Mouse (Mus musculus): ENCODE data around the gene Ccdc155. TPM values are rescaled to one million over a fixed set of nuclear protein-coding genes. Genes with fewer than 3 reads are reported as not detected.
A peak's percentile ranks its signal among the peaks of the same experiment; 100 is the strongest.

Gene Ccdc155
- polyA plus RNA-seq, 1 experiment from 2014 or later, result 0.43 TPM

DNA sequence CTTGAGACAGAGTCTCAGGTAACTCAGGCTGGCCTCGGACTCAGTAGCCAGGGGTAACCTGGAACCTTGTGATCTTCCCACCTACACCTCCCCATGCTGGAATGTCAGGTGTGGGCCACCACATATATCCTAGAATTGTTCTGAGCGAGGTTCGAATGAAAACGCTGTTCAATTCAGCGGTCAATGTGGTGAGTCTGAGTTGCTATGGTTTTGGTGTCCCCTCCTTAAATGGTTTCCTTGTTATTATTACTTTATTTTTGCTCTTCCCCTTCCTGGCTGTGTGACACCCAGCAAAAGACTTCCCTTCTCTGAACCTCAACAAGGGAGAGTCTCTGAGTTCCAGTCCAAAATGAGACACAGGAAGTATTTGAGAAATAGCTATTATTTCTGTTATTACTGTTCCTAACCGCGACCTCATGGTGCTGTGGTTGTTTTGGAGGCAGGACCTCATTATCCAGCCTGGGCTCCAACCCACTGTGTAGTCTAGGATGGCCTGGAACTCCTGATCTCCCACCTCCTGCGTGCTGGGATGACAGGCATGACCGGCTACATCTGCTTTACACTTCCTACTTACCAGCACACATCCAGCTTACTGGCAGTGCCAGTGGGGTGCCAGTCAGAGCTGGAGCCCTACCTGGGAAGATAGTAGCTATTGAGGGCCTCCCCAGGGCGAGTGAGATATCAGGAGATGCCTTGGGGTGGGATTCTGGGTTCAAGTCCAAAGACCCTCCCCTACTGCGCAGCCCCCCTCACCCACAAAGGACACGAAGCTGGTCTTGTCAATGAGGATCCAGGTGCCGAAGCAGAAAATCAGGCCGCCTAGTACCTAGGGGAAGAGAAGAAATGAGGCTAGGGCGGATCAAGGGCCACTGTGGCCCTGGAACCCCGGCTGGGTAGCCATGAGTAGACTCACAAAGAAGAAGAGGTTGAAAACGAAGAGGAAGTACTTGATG lies 33.3 kb upstream of the Ccdc155 start:
- WGBS, result 75% methylated on average over 17 of the region's 17 CpGs
- Histone ChIP-seq H3K4me3 (ENCODE audit: low read depth, low read length) (no peak overlapping the region), H3K4me1 (ENCODE audit: control insufficient read depth, insufficient read depth, low read length) (peaks cover 22% of the 10 kb centered on the region), H3K27me3 (replicated peaks; ENCODE audit: control insufficient read depth, insufficient read depth, low read length) (0 out of 2 replicates have a peak, but pooled peaks cover 12% of the 10 kb centered on the region), H3K4me2 (ENCODE audit: low read length) (no peak overlapping the region), H3K9ac (ENCODE audit: low read length) (no peak overlapping the region), H3K27ac (ENCODE audit: low read depth, low read length) (no peak overlapping the region), H3K36me3 (ENCODE audit: control insufficient read depth, insufficient read depth, low read length) (peaks cover 5% of the 10 kb centered on the region), H3K9me3 (replicated peaks; ENCODE audit: control insufficient read depth, low read length) (no peaks in the 10 kb centered on the region)
- DNase-seq (ENCODE audit: low spot score) (no peak), ATAC-seq (no peak)

- Histone ChIP-seq H3K9ac (ENCODE audit: low read length) (0 out of 2 replicates have a peak overlapping the region, but pooled peaks have one; percentile 36), H3K4me3 (ENCODE audit: low read depth, low read length) (0 out of 2 replicates have a peak overlapping the region, but pooled peaks have one; percentile 8), H3K27ac (ENCODE audit: low read depth, low read length) (0 out of 2 replicates have a peak overlapping the region, but pooled peaks have one; percentile 15), H3K9me3 (replicated peaks; ENCODE audit: control insufficient read depth, low read length) (no peaks in the 10 kb centered on the region), H3K27me3 (replicated peaks; ENCODE audit: control insufficient read depth, insufficient read depth, low read length) (0 out of 2 replicates have a peak, but pooled peaks cover 12% of the 10 kb centered on the region), H3K4me1 (ENCODE audit: control insufficient read depth, insufficient read depth, low read length) (peaks cover 17% of the 10 kb centered on the region), H3K36me3 (ENCODE audit: control insufficient read depth, insufficient read depth, low read length) (peaks cover 27% of the 10 kb centered on the region), H3K4me2 (ENCODE audit: low read length) (peak overlapping the region; percentile 31)
- DNase-seq (ENCODE audit: low spot score), result no peak
- WGBS, result 30% methylated on average over 17 of the region's 17 CpGs
- ATAC-seq, result no peak
Observed at GRCm38 (mm10) chr7:45235656-45236180, 31.0 kb upstream of the Ccdc155 start.

DNA sequence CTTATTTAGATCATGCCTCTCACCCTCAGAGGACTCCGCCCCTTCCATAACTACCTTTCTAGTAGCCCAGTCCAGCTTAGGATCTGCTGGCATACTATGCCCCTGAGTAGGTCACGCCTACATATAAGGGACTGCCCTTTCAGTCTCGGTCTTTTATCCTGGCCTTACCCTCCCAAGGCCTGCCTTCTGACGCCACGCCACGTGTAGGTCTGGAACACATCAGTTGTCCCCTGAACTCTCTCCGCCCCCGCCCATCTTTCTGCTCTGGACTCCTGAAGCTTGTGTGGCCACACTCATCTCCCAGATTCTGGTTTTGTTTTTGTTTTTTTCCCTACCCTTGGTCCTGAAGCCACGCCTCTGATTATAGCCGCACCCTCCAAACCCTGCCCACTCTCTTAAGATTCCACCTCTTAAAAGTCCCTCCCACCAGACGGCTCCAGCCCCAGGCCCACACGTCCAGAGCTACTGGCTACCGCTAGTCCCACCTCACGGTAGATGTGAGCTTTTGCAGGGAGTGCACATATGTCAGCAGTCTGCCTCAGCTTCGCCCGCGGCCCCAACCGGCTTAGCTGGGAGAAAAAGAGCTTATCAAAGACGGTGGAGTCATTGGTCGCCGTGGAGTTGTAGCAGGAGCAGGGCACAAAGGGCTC lies 30.4 kb upstream of the Ccdc155 start:
- Histone ChIP-seq H3K4me1 (ENCODE audit: control insufficient read depth, insufficient read depth, low read length) (peaks cover 16% of the 10 kb centered on the region), H3K27me3 (replicated peaks; ENCODE audit: control insufficient read depth, insufficient read depth, low read length) (0 out of 2 replicates have a peak, but pooled peaks cover 12% of the 10 kb centered on the region), H3K4me2 (ENCODE audit: low read length) (peak overlapping the region; percentile 31), H3K36me3 (ENCODE audit: control insufficient read depth, insufficient read depth, low read length) (peaks cover 27% of the 10 kb centered on the region), H3K9ac (ENCODE audit: low read length) (0 out of 2 replicates have a peak overlapping the region, but pooled peaks have one; percentile 36), H3K9me3 (replicated peaks; ENCODE audit: control insufficient read depth, low read length) (no peaks in the 10 kb centered on the region), H3K4me3 (ENCODE audit: low read depth, low read length) (peak overlapping the region; percentile 8; the same call in 1 of the 2 replicates), H3K27ac (ENCODE audit: low read depth, low read length) (peak overlapping the region; percentile 15; the same call in 1 of the 2 replicates)
- WGBS, result 5% methylated on average over 21 of the region's 21 CpGs
- ATAC-seq, result peak; percentile 78
- peak; percentile 73 for DNase-seq (ENCODE audit: low spot score)

- Histone ChIP-seq H3K36me3 (ENCODE audit: control insufficient read depth, insufficient read depth, low read length) (peaks cover 33% of the 10 kb centered on the region), H3K9me3 (replicated peaks; ENCODE audit: control insufficient read depth, low read length) (no peaks in the 10 kb centered on the region), H3K9ac (ENCODE audit: low read length) (peak overlapping the region; percentile 53; the same call in 1 of the 2 replicates), H3K27ac (ENCODE audit: low read depth, low read length) (peak overlapping the region; percentile 74; the same call in 1 of the 2 replicates), H3K27me3 (replicated peaks; ENCODE audit: control insufficient read depth, insufficient read depth, low read length) (0 out of 2 replicates have a peak, but pooled peaks cover 12% of the 10 kb centered on the region), H3K4me1 (ENCODE audit: control insufficient read depth, insufficient read depth, low read length) (peaks cover 16% of the 10 kb centered on the region), H3K4me2 (ENCODE audit: low read length) (peak overlapping the region; percentile 31), H3K4me3 (ENCODE audit: low read depth, low read length) (0 out of 2 replicates have a peak overlapping the region, but pooled peaks have one; percentile 8)
- DNase-seq (ENCODE audit: low spot score) (peak; percentile 41), ATAC-seq (peak; percentile 24)
- WGBS, result 8% methylated on average over 29 of the region's 29 CpGs
Observed at GRCm38 (mm10) chr7:45234333-45234841, 29.7 kb upstream of the Ccdc155 start.

DNA sequence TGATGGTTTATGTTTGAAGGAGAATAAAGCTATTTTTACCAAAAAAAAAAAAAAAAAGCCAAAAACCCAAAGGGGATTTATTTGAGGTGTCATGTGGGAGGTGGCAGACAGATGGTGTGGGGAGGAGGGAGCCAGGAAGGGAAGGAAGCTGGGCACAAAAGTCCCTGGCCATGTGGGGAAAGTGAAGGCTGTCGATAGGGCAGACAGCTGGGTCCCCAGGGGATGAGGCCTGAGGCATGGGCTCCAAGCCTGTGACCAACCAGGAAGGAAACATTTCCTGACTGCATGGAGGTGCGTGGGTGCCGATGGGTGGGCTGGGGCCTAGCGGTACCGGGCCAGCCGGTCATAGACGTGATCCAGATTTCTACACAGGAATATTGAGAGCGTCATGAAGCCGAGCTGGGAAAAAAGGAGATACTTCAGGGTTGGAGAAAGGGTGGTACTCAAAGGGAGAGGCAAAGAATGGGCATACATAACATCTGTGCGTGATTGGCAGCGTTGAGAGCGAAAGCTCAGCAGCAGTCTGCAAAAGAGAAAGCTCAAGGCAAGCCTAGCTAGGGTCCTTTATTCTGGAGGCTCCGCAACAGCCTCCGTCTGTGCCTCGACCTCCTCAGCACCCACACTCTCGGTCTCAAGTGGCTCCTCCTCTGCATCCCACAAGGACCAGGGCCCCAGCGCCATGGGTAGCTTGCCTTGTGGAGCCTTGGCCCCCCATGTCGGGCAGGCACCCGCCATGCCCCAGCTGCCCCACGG lies 29.1 kb upstream of the Ccdc155 start:
- H3K4me3 ChIP-seq (ENCODE audit: low read depth, low read length), result no peak overlapping the region
- peak overlapping the region; percentile 74; the same call in 1 of the 2 replicates for H3K27ac ChIP-seq (ENCODE audit: low read depth, low read length)
- peak overlapping the region; percentile 31 for H3K4me2 ChIP-seq (ENCODE audit: low read length)
- peak overlapping the region; percentile 53; the same call in 1 of the 2 replicates for H3K9ac ChIP-seq (ENCODE audit: low read length)
- whole genome bisulfite sequencing, result 18% methylated on average over 20 of the region's 20 CpGs
- H3K4me1 ChIP-seq (ENCODE audit: control insufficient read depth, insufficient read depth, low read length), result peaks cover 16% of the 10 kb centered on the region
- DNase-seq (ENCODE audit: low spot score), result peak; percentile 67
- peak; percentile 40 for ATAC-seq
- H3K36me3 ChIP-seq (ENCODE audit: control insufficient read depth, insufficient read depth, low read length), result peaks cover 39% of the 10 kb centered on the region
- no peaks in the 10 kb centered on the region for H3K9me3 ChIP-seq (replicated peaks; ENCODE audit: control insufficient read depth, low read length)
- H3K27me3 ChIP-seq (replicated peaks; ENCODE audit: control insufficient read depth, insufficient read depth, low read length), result 0 out of 2 replicates have a peak, but pooled peaks cover 8% of the 10 kb centered on the region

DNA sequence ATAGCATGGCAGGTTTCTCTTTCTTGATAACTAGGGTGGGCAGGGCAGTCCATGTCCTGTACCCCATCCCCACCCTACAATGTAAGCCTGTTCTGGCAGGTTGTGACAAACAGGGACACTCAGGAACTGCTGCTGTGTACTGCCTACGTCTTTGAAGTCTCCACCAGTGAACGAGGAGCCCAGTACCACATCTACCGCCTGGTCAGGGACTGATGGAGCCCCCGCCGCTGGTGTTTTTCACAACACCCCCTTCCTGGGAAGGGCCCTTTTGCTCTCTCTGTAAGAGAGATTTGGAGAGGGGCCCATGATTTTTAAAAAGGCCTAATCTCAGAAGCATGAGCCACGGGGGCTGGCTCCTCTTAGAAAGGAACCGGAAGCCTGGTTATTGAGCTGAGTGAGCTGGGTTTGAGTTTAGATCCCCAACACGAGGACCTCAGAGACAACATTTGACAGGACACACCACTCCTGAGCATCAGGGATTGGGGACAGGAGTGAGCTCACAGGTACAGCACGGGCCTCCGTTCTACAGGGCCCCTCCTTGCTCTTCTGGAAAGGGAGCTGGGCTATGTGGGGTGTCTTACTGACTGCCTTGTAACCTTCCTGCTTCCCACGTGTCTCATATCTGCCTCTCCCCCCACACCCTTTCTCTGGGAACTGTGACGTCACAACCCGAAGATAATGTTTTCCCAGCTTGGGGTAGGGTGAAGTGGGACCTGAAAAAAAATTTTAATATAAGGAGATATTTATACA lies 28.2 kb upstream of the Ccdc155 start:
- no peak overlapping the region for H3K4me2 ChIP-seq (ENCODE audit: low read length)
- H3K36me3 ChIP-seq (ENCODE audit: control insufficient read depth, insufficient read depth, low read length), result peaks cover 48% of the 10 kb centered on the region
- no peak for ATAC-seq
- H3K9ac ChIP-seq (ENCODE audit: low read length), result no peak overlapping the region
- 0 out of 2 replicates have a peak, but pooled peaks cover under 1% of the 10 kb centered on the region for H3K27me3 ChIP-seq (replicated peaks; ENCODE audit: control insufficient read depth, insufficient read depth, low read length)
- WGBS, result 64% methylated on average over 13 of the region's 13 CpGs
- DNase-seq (ENCODE audit: low spot score), result no peak
- H3K4me3 ChIP-seq (ENCODE audit: low read depth, low read length), result no peak overlapping the region
- peaks cover 16% of the 10 kb centered on the region for H3K4me1 ChIP-seq (ENCODE audit: control insufficient read depth, insufficient read depth, low read length)
- no peaks in the 10 kb centered on the region for H3K9me3 ChIP-seq (replicated peaks; ENCODE audit: control insufficient read depth, low read length)
- H3K27ac ChIP-seq (ENCODE audit: low read depth, low read length), result peak overlapping the region; percentile 21; the same call in 1 of the 2 replicates

DNA sequence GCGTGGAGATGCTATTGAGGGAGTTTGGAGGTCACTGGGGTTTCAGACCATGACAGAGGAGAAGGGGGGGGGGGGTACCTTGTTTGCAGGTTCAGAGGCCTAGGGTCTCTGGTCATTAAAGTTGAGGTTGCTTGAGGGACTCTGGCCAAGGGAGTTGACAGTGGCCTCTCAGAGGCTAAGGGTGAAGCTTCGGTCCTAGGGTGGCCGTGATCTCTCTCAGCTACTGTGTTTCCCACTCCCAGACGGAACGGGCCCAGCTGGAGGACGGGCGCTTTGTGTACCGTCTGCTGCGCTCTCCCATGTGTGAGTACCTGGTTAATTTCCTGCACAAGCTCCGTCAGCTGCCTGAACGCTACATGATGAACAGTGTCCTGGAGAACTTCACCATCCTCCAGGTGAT lies 27.2 kb upstream of the Ccdc155 start:
- DNase-seq (ENCODE audit: low spot score) (no peak), ATAC-seq (no peak)
- Histone ChIP-seq H3K27me3 (replicated peaks; ENCODE audit: control insufficient read depth, insufficient read depth, low read length) (no peaks in the 10 kb centered on the region), H3K9ac (ENCODE audit: low read length) (no peak overlapping the region), H3K4me3 (ENCODE audit: low read depth, low read length) (no peak overlapping the region), H3K36me3 (ENCODE audit: control insufficient read depth, insufficient read depth, low read length) (peaks cover 54% of the 10 kb centered on the region), H3K4me1 (ENCODE audit: control insufficient read depth, insufficient read depth, low read length) (peaks cover 16% of the 10 kb centered on the region), H3K4me2 (ENCODE audit: low read length) (no peak overlapping the region), H3K27ac (ENCODE audit: low read depth, low read length) (no peak overlapping the region), H3K9me3 (replicated peaks; ENCODE audit: control insufficient read depth, low read length) (no peaks in the 10 kb centered on the region)
- WGBS, result 86% methylated on average over 11 of the region's 11 CpGs

All from forebrain, embryonic 14.5 days (tissue).